Mouse (Mus musculus): ENCODE data around the gene Nup205. TPM values are rescaled to one million over a fixed set of nuclear protein-coding genes. Genes with fewer than 3 reads are reported as not detected.
"Not testable (repeated sequence)": the region's sequence is repeated elsewhere in the genome, so short reads cannot be mapped to it uniquely, and the experiment has no call there.

The Nup205 gene
- total RNA-seq (2021): 10 to 100 TPM; 27.8 to 32.1 TPM
- long read RNA-seq, experiment 1, full-length matches to known transcripts: 3 of 10 reads
- long read RNA-seq, experiment 1, partial matches to known transcripts: 5 of 10 reads
- long read RNA-seq, experiment 1, other reads (novel, unspliced or antisense): 2 of 10 reads
- long read RNA-seq, experiment 2, full-length matches to known transcripts: 4 of 13 reads
- long read RNA-seq, experiment 2, partial matches to known transcripts: 6 of 13 reads
- long read RNA-seq, experiment 2, other reads (novel, unspliced or antisense): 3 of 13 reads

- peak; percentile 57 for TF ChIP-seq CTCF (conservative IDR thresholded peaks at IDR 0.05)
- H3K4me3 ChIP-seq: peak within 1 kb of the TSS; percentile 62
- DNase-seq (ENCODE audit: low spot score in 2 of 2): peak; percentile 68 to 76
- H3K27ac ChIP-seq: peak within 1 kb of the TSS; percentile 100
Measured at GRCm38 (mm10) chr6:35176979-35177649, at the start of gene Nup205. Gene Nup205 (plus strand): TSS chr6:35177421.

- DNase-seq (ENCODE audit: low spot score in 2 of 2): peak; percentile 1 to 16
- peak overlapping the region; percentile 88 for H3K4me3 ChIP-seq
- TF ChIP-seq CTCF (conservative IDR thresholded peaks at IDR 0.05): no peak
- H3K27ac ChIP-seq: peak overlapping the region; percentile 96
Measured at GRCm38 (mm10) chr6:35132806-35133205, 44.4 kb upstream of the Nup205 start.

DNA sequence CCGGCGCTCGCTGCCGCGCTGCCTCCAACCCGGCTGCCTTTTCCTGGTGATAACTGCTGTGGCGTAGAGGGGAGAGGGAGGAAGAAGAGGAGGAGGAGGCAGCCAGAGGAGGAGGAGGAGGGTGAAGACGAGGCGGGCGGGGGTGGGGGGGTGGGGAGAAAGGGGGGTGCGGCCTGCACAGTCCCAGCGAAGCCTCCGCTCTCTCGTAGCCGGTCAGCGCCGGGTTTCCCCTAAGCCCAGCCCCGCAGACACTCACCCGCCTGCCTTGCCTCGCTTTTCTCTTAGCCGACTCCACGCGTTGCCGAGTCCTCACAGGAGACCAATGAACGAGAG, 44.0 kb upstream of the Nup205 start:
- Histone ChIP-seq H3K27ac (peak overlapping the region; percentile 96), H3K4me3 (peak overlapping the region; percentile 88)
- TF ChIP-seq CTCF (conservative IDR thresholded peaks at IDR 0.05): no peak
- no peak for DNase-seq (ENCODE audit: low spot score in 2 of 2)

DNA sequence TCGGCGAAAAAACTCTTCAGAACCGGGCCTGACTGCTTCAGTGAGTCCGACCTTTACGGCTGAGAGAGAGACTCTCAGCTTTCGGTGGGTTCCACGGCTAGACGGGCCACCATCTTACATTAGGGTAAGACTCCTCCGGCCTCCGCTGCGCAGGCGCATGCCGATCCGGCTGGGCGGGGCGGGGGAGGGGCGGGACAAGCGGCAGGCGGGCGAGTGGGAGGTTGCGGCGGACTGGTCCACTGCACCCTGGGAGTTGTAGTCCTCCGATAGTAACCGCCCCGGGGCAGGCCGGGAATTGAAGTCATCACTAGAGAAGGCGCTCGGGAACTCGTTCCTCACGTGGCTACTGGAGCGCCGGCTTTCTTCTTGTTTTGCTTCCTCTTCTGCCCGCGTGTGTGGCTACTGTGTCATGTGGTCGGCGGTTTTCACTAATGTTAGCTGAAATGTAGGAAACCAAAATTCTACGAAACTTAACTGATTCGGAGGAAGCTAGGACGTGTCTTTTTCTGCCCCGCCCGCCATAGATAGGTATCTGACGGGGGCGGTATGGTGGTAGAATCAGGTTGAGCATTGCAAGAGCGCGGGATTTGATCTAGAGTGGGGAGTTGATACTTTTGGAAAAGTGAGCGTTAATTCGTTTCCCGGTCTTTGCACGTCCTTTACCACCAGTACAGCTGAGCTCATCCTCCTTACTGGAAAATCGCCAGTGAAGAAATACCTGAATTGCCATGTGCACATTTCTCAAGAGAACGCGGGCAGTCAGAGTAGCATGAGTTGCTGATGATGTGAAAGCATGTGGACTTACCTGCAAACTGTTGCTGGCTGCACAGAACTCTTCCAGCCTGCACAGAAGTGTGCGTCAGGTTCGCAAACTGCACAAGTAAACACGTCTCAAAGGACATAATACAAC, 43.4 kb upstream of the Nup205 start, which contains the start of gene Cnot4:
Gene Cnot4 (minus strand): TSS at position 146 of the 910 bp plus-strand sequence.
- peak; percentile 99 for DNase-seq (ENCODE audit: low spot score in 2 of 2)
- TF ChIP-seq CTCF (conservative IDR thresholded peaks at IDR 0.05): no peak

GRCm38 (mm10) chr6:35134844-35135243, 42.4 kb upstream of the Nup205 start:
- DNase-seq (ENCODE audit: low spot score in 2 of 2): no peak
- no peak overlapping the region for H3K27ac ChIP-seq
- no peak for TF ChIP-seq CTCF (conservative IDR thresholded peaks at IDR 0.05)
- H3K4me3 ChIP-seq: no peak overlapping the region

More for the DNA sequence above, 43.4 kb upstream of the Nup205 start, which contains the start of gene Cnot4:
- Histone ChIP-seq H3K27ac (peak within 1 kb of the TSS; percentile 96), H3K4me3 (peak within 1 kb of the TSS; percentile 88)

DNA sequence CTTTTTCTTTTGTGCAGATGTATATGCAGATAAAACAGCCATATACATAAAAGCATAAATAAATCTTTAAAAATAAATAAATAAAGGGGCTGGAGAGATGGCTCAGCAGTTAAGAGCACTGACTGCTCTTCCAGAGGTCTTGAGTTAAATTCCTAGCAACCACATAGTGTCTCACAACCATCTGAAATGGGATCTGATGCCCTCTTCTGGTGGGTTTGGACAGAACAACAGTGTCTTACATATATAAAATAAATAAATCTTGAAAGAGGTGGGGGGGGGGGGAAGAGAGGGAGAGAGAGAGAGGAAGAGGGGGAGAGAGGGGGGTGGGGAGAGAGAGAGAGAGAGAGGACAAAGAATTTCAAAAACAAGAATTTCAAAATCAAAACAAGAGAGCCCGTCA, 36.9 kb upstream of the Nup205 start:
- no peak for TF ChIP-seq CTCF (conservative IDR thresholded peaks at IDR 0.05)
- no peak overlapping the region for H3K4me3 ChIP-seq
- no peak for DNase-seq (ENCODE audit: low spot score in 2 of 2)
- H3K27ac ChIP-seq: no peak overlapping the region

- TF ChIP-seq CTCF (conservative IDR thresholded peaks at IDR 0.05): peak; percentile 36
- no peak overlapping the region for H3K4me3 ChIP-seq
- H3K27ac ChIP-seq: no peak overlapping the region
- DNase-seq (ENCODE audit: low spot score in 2 of 2): no peak
Measured at GRCm38 (mm10) chr6:35145569-35145968, 31.7 kb upstream of the Nup205 start.

- DNase-seq (ENCODE audit: low spot score in 2 of 2): no peak
- no peak for TF ChIP-seq CTCF (conservative IDR thresholded peaks at IDR 0.05)
- H3K27ac ChIP-seq: no peak overlapping the region
- no peak overlapping the region for H3K4me3 ChIP-seq
Measured at GRCm38 (mm10) chr6:35147726-35148422, 29.3 kb upstream of the Nup205 start.

GRCm38 (mm10) chr6:35154540-35154939, 22.7 kb upstream of the Nup205 start:
- no peak for TF ChIP-seq CTCF (conservative IDR thresholded peaks at IDR 0.05)
- Histone ChIP-seq H3K4me3 (no peak overlapping the region), H3K27ac (no peak overlapping the region)
- no peak for DNase-seq (ENCODE audit: low spot score in 2 of 2)

GRCm38 (mm10) chr6:35169250-35169649, 8.0 kb upstream of the Nup205 start:
- no peak for DNase-seq (ENCODE audit: low spot score in 2 of 2)
- TF ChIP-seq CTCF (conservative IDR thresholded peaks at IDR 0.05): no peak
- H3K27ac ChIP-seq: no peak overlapping the region
- H3K4me3 ChIP-seq: no peak overlapping the region

DNA sequence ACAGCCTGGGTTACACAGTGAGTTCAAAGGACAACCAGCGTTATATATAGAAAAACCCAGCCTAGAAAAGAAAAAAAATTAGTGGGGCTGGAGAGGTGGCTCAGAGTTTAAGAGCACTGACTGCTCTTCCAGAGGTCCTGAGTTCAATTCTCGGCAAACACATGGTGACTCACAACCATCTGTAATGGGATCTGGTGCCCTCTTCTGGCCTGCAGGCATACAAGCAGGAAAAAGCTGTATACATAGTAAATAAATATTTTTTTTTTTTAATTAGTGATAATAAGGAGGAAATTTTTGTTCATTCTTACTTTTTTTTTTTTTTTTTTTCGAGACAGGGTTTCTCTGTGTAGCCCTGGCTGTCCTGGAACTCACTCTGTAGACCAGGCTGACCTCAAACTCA, 5.2 kb upstream of the Nup205 start:
- H3K27ac ChIP-seq; DNase-seq (ENCODE audit: low spot score in 2 of 2); H3K4me3 ChIP-seq: not testable (repeated sequence)
- TF ChIP-seq CTCF (conservative IDR thresholded peaks at IDR 0.05): peak; percentile 54

DNA sequence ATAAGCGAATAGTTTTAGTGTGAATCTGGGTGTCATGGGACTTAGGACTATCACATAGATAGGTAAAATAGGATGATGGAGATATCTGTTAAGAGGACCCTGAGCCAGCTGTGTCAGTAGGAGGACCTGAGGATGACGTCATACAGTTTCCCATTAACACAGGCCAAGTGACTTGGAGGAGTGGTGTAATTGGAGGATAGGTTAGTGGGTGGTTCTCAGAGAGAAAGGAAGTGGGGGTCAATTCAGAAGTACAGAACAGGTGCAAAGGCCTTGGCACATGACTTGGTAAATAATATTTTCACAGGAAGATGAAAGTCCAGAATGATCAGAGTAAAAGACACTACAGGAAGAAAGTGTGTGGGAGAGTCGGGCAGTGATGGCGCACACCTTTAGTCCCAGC, 4.0 kb upstream of the Nup205 start:
- Histone ChIP-seq H3K27ac (no peak overlapping the region), H3K4me3 (no peak overlapping the region)
- no peak for TF ChIP-seq CTCF (conservative IDR thresholded peaks at IDR 0.05)
- DNase-seq (ENCODE audit: low spot score in 2 of 2): no peak

Data from layer of hippocampus, adult 2 months (tissue).